Mouse (Mus musculus) lung, adult 2 months (tissue): ENCODE measurements around the gene Kdm2b.

Experiments
- CTCF ChIP-seq: fragments of 200-500 bp; IDR thresholded peaks from 2 replicates; pipeline ENCODE4 v1.5.1; 2011; ENCODE audit warnings: mild to moderate bottlenecking, low read length, control low read depth; ENCODE audit not compliant: insufficient read depth
- POLR2A ChIP-seq: fragments of 200-500 bp; IDR thresholded peaks from 2 replicates; pipeline ENCODE4 v1.6.1; 2011; ENCODE audit warnings: low read depth, mild to moderate bottlenecking, control low read depth, low read length, borderline replicate concordance; ENCODE audit errors: extremely low read depth

DNA sequence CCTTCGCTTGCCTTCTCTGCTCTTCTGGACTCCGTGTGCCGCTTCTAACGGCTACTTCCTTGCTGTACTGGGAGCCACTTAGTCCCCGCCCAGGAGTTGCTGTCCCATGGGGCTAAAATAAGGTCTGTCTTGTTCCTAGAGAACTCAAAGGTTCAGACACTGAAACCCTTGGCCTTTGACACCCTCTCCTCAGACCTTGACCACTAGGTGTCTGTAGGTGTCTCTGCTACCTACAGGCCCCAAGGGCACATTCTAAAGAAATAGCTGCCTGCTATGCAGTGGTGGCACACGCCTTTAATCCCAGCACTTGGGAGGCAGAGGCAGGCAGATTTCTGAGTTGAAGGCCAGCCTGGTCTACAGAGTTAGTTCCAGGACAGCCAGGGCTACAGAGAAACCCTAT lies 73.5 kb downstream of the Kdm2b start:
- TF ChIP-seq POLR2A: no peak
- no peak for TF ChIP-seq CTCF
